Mouse (Mus musculus) neural tube, embryonic 14.5 days (tissue): ENCODE data around the gene Mtx1. TPM values are rescaled to one million over a fixed set of nuclear protein-coding genes. Genes with fewer than 3 reads are reported as not detected.

Experiments
- ATAC-seq: fragments of 200-750 bp; cut with Nextera tagmentation; 2 replicates; pipeline ENCODE4 v1.8.0; 2017; ENCODE audit warnings: low read depth, mild to moderate bottlenecking, moderate TSS enrichment, moderate library complexity
- H3K27ac ChIP-seq: fragments of 300-500 bp; sonication (generic); 2 replicates; pipeline ENCODE4 v1.5.1; 2014; ENCODE audit warnings: low read depth, mild to moderate bottlenecking, control low read depth, low read length, moderate library complexity, mixed read lengths
- H3K27me3 ChIP-seq: fragments of 300-500 bp; sonication (generic); 2 replicates; pipeline ENCODE4 v1.6.1; 2014; ENCODE audit warnings: low read length; ENCODE audit not compliant: control insufficient read depth, insufficient read depth
- H3K36me3 ChIP-seq: fragments of 300-500 bp; sonication (generic); 2 replicates; pipeline ENCODE4 v1.6.1; 2014; ENCODE audit warnings: low read length, mixed read lengths; ENCODE audit not compliant: control insufficient read depth, insufficient read depth
- H3K4me1 ChIP-seq: fragments of 300-500 bp; sonication (generic); 2 replicates; pipeline ENCODE4 v1.6.1; 2014; ENCODE audit warnings: low read length; ENCODE audit not compliant: control insufficient read depth, insufficient read depth
- H3K4me2 ChIP-seq: fragments of 300-500 bp; sonication (generic); 2 replicates; pipeline ENCODE4 v1.6.1; 2014; ENCODE audit warnings: mild to moderate bottlenecking, low read depth, low read length, control low read depth
- H3K4me3 ChIP-seq: fragments of 300-500 bp; sonication (generic); 2 replicates; pipeline ENCODE4 v1.5.1; 2014; ENCODE audit warnings: low read depth, low read length, control low read depth, mixed read lengths
- H3K9ac ChIP-seq: fragments of 300-500 bp; sonication (generic); replicated peaks from 2 replicates; pipeline ENCODE4 v1.6.1; 2014; ENCODE audit warnings: low read depth, mild to moderate bottlenecking, control low read depth, low read length, mixed read lengths
- H3K9me3 ChIP-seq: fragments of 300-500 bp; sonication (generic); 2 replicates; pipeline ENCODE4 v1.6.1; 2016; ENCODE audit warnings: low read length; ENCODE audit not compliant: control insufficient read depth
- WGBS: fragments of 180-500 bp; shearing (Covaris S2); extraction: QIAGEN DNeasy Blood & Tissue Kit; methylation state at CpG from one replicate; pipeline ENCODE4 v1.1.7; 2014; 5-methylcytosine and 5-hydroxymethylcytosine counted together
- polyA plus RNA-seq: library from polyadenylated mRNA; unstranded; fragments of >200 nt; fragmentation: Nextera tagmentation; extraction: Ambion mirVana; gene quantifications from 2 replicates; pipeline ENCODE4 v1.2.1, GENCODE M21; 2014

The Mtx1 gene
- polyA plus RNA-seq, 1 experiment from 2014 or later = 151 TPM

DNA sequence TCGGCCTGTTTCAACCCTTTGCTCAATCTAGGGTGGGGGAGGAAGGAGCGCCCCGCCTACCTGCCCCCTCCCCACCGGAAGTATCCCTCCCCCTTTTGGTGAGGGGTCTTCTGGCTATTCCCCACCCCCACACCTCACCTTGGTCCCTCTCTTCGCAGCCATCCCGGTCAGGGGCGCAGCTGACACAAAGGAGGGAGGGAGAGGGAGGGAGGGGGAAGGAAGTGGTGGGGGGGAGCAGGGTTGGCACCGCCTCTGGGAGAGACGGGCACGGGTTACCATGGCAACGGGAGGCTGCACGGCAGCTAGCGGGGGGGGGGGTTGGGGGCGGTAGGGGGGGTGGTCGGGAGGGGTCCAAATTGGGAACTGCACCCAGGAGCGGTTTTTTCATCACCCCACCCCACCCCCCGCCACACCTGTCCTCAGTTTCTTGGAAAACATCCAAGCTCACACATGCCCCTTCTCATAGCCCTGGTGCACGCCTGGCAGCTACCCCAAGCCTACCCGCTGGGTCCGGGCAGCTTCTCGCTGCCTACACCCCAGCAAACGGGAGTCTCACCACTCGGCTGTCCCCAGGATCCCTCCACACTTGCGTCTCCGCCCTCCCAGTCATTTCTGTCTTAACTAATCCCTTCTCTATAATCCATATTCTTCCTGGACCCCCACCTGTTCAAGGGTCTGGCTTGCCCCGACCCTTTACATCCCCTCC, 18.2 kb upstream of the Mtx1 start:
- Histone ChIP-seq H3K36me3 (peaks cover 18% of the 10 kb centered on the region), H3K9me3 (no peaks in the 10 kb centered on the region), H3K27ac (peak overlapping the region; percentile 94), H3K4me3 (peak overlapping the region; percentile 42), H3K4me2 (peak overlapping the region; percentile 93), H3K27me3 (no peaks in the 10 kb centered on the region), H3K4me1 (peaks cover 25% of the 10 kb centered on the region), H3K9ac (peak overlapping the region; percentile 70)
- WGBS = under 1% methylated on average over 19 of the region's 26 CpGs
- ATAC-seq = peak; percentile 64

DNA sequence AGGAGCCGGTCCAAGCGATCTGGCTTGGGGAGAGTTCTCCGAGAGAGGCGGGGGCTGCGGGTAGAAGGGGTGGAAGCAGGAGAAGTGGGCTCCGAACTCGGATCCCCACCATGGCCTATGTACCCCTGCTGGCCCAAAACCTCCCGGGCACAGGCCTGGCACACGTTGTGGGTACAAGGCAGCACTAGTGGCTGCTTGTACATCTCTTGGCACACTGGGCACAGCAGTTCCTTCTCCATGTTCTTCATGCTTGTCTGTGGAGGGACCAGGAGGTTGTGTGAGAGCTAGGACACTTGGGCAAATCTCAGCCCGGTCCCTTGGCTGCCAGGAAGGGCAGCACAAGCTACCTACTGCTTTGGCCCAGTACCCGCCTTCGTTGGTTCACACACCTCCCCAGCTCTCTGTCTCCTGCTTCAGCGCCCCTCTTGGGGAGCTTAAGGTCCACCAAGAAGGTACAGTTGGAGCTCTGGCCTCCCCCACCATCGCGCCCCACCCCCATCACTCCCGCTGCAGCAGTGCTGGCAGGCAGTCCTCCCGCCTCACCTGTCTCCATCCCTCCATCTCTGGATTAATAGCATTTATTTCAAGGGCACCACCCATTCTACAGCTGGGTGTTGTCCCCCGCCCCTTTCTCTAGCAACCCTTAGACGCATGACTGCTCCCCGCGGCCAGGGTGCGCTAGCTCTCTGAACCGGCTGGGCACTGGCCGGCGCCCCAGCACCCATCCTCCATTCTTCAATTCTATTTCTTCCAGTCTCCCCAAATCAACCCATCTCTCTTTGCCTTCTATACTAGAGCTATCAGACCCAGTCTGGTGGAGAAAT, 17.5 kb upstream of the Mtx1 start:
- H3K9ac ChIP-seq = peak overlapping the region; percentile 70
- peaks cover 25% of the 10 kb centered on the region for H3K4me1 ChIP-seq
- peak; percentile 31 for ATAC-seq
- H3K36me3 ChIP-seq = peaks cover 24% of the 10 kb centered on the region
- H3K27ac ChIP-seq = peak overlapping the region; percentile 94
- whole genome bisulfite sequencing = 13% methylated on average over 25 of the region's 25 CpGs
- H3K4me3 ChIP-seq = peak overlapping the region; percentile 42
- H3K9me3 ChIP-seq = no peaks in the 10 kb centered on the region
- H3K4me2 ChIP-seq = peak overlapping the region; percentile 93
- no peaks in the 10 kb centered on the region for H3K27me3 ChIP-seq

DNA sequence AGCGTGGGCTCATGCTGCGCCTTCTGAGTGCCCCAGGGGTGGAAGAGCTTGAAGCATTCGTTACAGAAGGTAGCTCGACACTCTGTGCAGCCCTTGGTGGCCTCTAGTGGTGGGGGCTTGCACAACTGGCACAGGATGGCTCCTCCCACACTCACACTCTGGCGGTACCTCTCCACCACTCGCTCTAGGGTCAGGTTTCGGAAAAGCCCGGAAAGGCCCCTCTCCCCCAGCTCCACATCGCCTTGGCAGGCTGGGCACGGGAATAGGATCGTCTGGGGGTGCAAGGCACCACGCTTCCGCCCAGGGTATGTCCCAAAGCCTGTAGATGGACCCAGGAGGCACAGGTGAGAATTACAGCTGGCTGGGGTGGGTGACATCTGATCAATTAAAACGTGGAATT, 16.7 kb upstream of the Mtx1 start:
- Histone ChIP-seq H3K4me3 (peak overlapping the region; percentile 42), H3K9me3 (no peaks in the 10 kb centered on the region), H3K4me2 (peak overlapping the region; percentile 93), H3K9ac (peak overlapping the region; percentile 70), H3K4me1 (peaks cover 25% of the 10 kb centered on the region), H3K27me3 (no peaks in the 10 kb centered on the region), H3K27ac (peak overlapping the region; percentile 28; the same call in 1 of the 2 replicates), H3K36me3 (peaks cover 31% of the 10 kb centered on the region)
- ATAC-seq = peak; percentile 5; the same call in 1 of the 2 replicates
- WGBS = 9% methylated on average over 14 of the region's 14 CpGs

DNA sequence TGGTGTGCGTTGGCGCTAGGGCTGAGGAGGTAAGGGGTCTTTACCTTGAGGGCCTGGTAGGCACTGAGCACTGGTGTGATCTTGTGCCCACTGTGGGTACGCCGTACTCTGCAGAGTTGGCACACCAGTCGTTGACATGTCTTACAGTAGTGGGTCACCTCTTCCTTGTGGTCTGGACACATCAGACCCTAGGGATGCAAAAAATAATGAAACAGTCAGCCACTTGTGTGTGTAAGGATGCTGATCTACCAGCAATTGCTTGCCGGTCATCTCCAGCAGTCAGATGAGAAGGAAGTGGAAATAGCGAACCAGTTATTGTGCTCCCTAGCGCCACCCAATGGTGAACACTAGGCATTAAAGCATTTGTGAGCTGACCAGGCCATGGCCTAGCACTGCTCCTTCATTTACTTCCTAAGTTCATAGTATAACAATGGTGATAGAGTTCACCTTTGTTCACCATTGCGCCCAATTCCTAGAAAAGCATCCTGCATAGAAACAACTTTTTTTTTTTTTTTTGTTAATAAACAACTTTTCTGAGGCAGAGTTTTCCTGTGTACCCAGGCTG, 15.5 kb upstream of the Mtx1 start:
- H3K4me1 ChIP-seq = peaks cover 22% of the 10 kb centered on the region
- peak overlapping the region; percentile 93; the same call in 1 of the 2 replicates for H3K4me2 ChIP-seq
- no peak overlapping the region for H3K27ac ChIP-seq
- no peaks in the 10 kb centered on the region for H3K27me3 ChIP-seq
- H3K9ac ChIP-seq = no peak overlapping the region
- H3K9me3 ChIP-seq = no peaks in the 10 kb centered on the region
- peaks cover 43% of the 10 kb centered on the region for H3K36me3 ChIP-seq
- 76% methylated on average over 9 of the region's 9 CpGs for WGBS
- no peak overlapping the region for H3K4me3 ChIP-seq
- ATAC-seq = no peak

DNA sequence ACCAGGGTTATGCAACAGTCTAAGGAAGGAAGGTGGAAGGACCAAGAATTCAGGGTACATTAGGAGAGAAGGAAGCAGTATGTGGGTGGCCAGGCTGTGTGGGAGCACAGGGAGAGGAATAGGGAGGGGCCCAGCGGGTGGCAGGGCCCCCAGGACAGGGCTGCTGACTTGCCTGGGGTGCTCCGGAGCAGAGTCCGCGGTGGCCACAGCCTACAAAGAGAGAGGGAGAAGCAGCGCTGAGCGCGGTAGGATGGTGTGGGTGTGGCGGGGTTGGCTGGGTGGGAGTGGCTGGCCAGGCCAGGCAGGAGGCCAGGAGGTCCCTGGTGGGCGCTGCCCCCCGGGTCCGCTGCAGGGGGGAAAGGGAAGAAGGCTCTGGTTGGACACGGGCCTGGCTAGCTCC, 11.6 kb upstream of the Mtx1 start:
- no peak overlapping the region for H3K9ac ChIP-seq
- no peak overlapping the region for H3K27ac ChIP-seq
- 62% methylated on average over 5 of the region's 12 CpGs for WGBS
- no peaks in the 10 kb centered on the region for H3K27me3 ChIP-seq
- H3K36me3 ChIP-seq = peaks cover 77% of the 10 kb centered on the region
- peaks cover 11% of the 10 kb centered on the region for H3K4me1 ChIP-seq
- H3K4me3 ChIP-seq = no peak overlapping the region
- no peak for ATAC-seq
- H3K9me3 ChIP-seq = no peaks in the 10 kb centered on the region
- H3K4me2 ChIP-seq = no peak overlapping the region

DNA sequence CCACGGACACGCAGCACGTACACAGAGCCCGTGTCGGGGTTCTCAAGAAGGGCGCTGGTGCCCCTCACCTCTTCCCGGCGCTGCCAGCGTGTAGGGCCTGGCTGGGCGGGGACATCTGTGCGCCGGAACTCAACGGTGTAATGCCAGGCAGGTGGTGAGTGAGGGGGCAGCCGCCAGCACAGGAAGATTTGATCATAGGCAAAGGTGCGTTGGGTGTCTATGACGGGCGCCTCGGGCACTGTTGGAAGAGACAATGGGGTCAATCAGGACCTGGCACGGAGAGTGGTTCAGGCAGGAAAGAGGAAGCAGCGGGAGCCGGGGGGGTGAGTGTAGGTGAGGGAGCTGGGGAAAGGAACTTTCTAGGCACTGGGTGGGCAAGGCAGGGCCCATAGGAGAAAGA, 10.8 kb upstream of the Mtx1 start:
- H3K4me1 ChIP-seq = peaks cover 3% of the 10 kb centered on the region; the same call in 1 of the 2 replicates
- H3K27me3 ChIP-seq = no peaks in the 10 kb centered on the region
- WGBS = 93% methylated on average over 21 of the region's 21 CpGs
- H3K4me2 ChIP-seq = no peak overlapping the region
- H3K36me3 ChIP-seq = peaks cover 76% of the 10 kb centered on the region
- H3K27ac ChIP-seq = no peak overlapping the region
- no peak overlapping the region for H3K4me3 ChIP-seq
- no peak for ATAC-seq
- H3K9me3 ChIP-seq = no peaks in the 10 kb centered on the region
- H3K9ac ChIP-seq = no peak overlapping the region

DNA sequence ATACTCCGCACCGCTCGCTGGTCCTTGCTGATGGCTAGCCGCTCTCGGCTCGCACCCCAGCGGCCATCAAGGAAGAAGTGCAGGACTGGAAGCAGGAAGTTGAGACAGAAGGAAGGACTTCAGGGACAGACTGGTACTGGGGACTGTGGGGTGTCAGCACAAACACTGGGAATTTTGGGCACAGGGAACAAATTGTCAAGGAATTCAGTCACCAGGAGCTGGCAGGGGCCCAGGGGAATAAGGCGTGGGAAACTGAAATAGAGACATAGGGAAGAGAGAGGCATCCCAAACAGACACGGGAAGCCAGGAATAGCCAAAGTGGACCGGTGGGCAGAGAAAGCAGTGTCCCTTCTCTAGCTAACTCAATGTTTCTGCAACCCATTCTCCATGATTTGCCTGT, 9.6 kb upstream of the Mtx1 start:
- Histone ChIP-seq H3K4me1 (no peaks in the 10 kb centered on the region), H3K27me3 (no peaks in the 10 kb centered on the region), H3K9me3 (no peaks in the 10 kb centered on the region), H3K4me3 (no peak overlapping the region), H3K27ac (no peak overlapping the region), H3K4me2 (no peak overlapping the region), H3K36me3 (peaks cover 69% of the 10 kb centered on the region), H3K9ac (no peak overlapping the region)
- 95% methylated on average over 10 of the region's 10 CpGs for WGBS
- ATAC-seq = no peak

DNA sequence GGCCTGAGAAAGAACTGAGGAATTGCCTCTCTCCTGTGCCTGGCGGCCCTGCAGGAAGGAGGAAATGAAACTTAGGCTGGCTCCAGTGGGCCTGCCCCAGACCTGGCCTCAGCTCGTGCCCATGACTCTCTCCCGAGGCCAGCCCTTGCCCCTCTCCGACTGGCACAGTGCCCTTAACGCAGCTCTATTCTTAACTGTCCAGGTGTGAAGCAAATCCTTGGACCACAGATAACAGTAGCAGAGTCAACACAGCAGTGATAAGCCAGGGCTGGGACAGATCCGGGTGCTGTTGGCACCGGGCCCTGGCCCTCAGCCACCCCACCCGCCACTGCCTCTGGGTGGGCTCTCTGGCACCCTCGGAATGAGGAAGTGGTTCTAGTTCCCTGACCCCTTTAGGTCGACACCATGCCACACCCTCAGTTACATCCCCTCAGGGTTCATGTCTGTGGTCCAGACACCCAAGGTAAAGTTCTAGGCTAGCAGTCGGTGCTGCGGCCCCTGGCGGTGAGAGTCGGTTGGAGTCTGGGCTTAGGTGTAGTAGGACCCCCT, 6.7 kb upstream of the Mtx1 start:
- Histone ChIP-seq H3K4me3 (no peak overlapping the region), H3K9me3 (no peaks in the 10 kb centered on the region), H3K9ac (no peak overlapping the region), H3K36me3 (peaks cover 47% of the 10 kb centered on the region), H3K27ac (no peak overlapping the region), H3K4me1 (no peaks in the 10 kb centered on the region), H3K27me3 (no peaks in the 10 kb centered on the region), H3K4me2 (no peak overlapping the region)
- WGBS = 86% methylated on average over 14 of the region's 14 CpGs
- no peak for ATAC-seq
